Mouse (Mus musculus): ENCODE data around the gene Ap1ar. TPM values are rescaled to one million over a fixed set of nuclear protein-coding genes. Genes with fewer than 3 reads are reported as not detected.

Gene Ap1ar
- polyA plus RNA-seq, 1 experiment from 2014 or later, result 32.0 TPM

DNA sequence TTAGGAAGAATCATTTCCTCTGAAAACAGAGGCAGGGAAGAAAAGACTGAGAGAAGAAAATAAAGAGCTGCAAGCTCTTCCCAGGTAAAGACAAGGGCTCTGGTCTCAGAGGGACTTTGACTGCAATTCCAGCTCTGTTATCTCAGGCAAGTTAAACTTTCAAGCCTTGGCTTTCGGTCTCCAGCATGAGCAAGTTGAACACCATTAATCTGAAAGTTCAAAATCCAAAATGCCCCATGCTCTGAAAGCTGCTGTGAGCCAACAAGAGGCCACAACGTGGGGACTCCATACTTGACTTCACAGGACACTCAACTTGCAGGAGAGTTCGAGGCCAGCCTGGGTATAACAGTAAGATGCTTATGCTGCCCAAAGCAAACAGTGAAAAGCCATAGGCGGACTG lies 3.3 kb downstream of the Ap1ar start:
- no peak overlapping the region for H3K9ac ChIP-seq (ENCODE audit: low read depth, low read length)
- WGBS (ENCODE audit: insufficient replicate concordance), result 86% methylated on average over 4 of the region's 4 CpGs
- no peaks in the 10 kb centered on the region for H3K9me3 ChIP-seq (replicated peaks; ENCODE audit: control insufficient read depth, low read length)
- no peak for ATAC-seq (replicated peaks; ENCODE audit: insufficient number of reproducible peaks, low FRiP score, low TSS enrichment)
- no peak overlapping the region for H3K4me3 ChIP-seq (ENCODE audit: low read depth, low read length)
- H3K4me2 ChIP-seq, result no peak overlapping the region
- H3K27ac ChIP-seq (ENCODE audit: low read depth, low read length), result no peak overlapping the region
- no peaks in the 10 kb centered on the region for H3K36me3 ChIP-seq (ENCODE audit: control insufficient read depth, insufficient read depth, low read length)
- no peaks in the 10 kb centered on the region for H3K27me3 ChIP-seq (ENCODE audit: control insufficient read depth, insufficient read depth, low read length)
- H3K4me1 ChIP-seq (ENCODE audit: control insufficient read depth, insufficient read depth, low read length), result peaks cover 8% of the 10 kb centered on the region

DNA sequence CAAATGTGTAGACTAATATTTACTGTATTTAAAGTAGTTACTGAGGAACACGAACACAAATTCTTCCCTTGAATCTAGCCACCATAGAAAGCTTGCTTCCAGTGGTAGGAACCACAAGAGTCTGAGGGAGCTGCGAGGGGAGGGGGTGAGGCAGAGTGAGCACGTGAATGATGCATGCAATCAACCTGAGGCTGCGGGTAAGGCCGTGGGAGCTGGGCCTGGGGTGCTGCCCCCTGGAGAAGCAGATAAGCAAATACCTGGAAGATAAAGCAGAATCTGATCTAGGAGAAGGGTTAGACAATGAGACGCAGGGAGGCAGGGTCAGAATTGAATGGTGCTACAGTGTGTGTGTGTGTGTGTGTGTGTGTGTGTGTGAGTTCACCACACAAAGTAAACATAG lies 6.2 kb downstream of the Ap1ar start:
- no peaks in the 10 kb centered on the region for H3K9me3 ChIP-seq (replicated peaks; ENCODE audit: control insufficient read depth, low read length)
- no peak for ATAC-seq (replicated peaks; ENCODE audit: insufficient number of reproducible peaks, low FRiP score, low TSS enrichment)
- no peak overlapping the region for H3K9ac ChIP-seq (ENCODE audit: low read depth, low read length)
- H3K4me3 ChIP-seq (ENCODE audit: low read depth, low read length), result no peak overlapping the region
- 42% methylated on average over 6 of the region's 6 CpGs for WGBS (ENCODE audit: insufficient replicate concordance)
- no peak overlapping the region for H3K4me2 ChIP-seq
- no peaks in the 10 kb centered on the region for H3K27me3 ChIP-seq (ENCODE audit: control insufficient read depth, insufficient read depth, low read length)
- peaks cover 12% of the 10 kb centered on the region for H3K4me1 ChIP-seq (ENCODE audit: control insufficient read depth, insufficient read depth, low read length)
- no peaks in the 10 kb centered on the region for H3K36me3 ChIP-seq (ENCODE audit: control insufficient read depth, insufficient read depth, low read length)
- no peak overlapping the region for H3K27ac ChIP-seq (ENCODE audit: low read depth, low read length)

DNA sequence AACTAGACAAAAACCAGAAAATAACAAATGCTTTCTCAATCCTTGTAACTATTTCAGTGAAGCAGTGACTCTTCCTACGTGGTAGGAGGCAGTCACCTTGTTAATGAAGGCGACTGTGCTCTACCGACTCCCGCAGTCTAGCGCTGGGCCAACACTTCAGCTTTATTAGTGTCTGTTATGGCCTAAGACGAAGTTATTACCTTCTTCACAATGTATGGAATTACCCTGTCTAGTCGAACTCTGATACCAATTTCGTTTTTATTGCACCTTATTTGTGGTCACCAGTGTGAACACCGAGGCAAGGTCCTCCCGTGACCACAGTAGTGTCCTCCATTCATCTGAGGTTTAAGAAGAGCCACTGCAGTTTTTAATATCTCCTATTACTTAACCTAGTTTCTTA lies 7.1 kb downstream of the Ap1ar start:
- H3K4me2 ChIP-seq, result no peak overlapping the region
- no peaks in the 10 kb centered on the region for H3K27me3 ChIP-seq (ENCODE audit: control insufficient read depth, insufficient read depth, low read length)
- peaks cover 9% of the 10 kb centered on the region; the same call in 1 of the 2 replicates for H3K4me1 ChIP-seq (ENCODE audit: control insufficient read depth, insufficient read depth, low read length)
- ATAC-seq (replicated peaks; ENCODE audit: insufficient number of reproducible peaks, low FRiP score, low TSS enrichment), result no peak
- 93% methylated on average over 10 of the region's 10 CpGs for WGBS (ENCODE audit: insufficient replicate concordance)
- H3K36me3 ChIP-seq (ENCODE audit: control insufficient read depth, insufficient read depth, low read length), result no peaks in the 10 kb centered on the region
- H3K27ac ChIP-seq (ENCODE audit: low read depth, low read length), result no peak overlapping the region
- no peak overlapping the region for H3K9ac ChIP-seq (ENCODE audit: low read depth, low read length)
- H3K4me3 ChIP-seq (ENCODE audit: low read depth, low read length), result no peak overlapping the region
- H3K9me3 ChIP-seq (replicated peaks; ENCODE audit: control insufficient read depth, low read length), result no peaks in the 10 kb centered on the region

DNA sequence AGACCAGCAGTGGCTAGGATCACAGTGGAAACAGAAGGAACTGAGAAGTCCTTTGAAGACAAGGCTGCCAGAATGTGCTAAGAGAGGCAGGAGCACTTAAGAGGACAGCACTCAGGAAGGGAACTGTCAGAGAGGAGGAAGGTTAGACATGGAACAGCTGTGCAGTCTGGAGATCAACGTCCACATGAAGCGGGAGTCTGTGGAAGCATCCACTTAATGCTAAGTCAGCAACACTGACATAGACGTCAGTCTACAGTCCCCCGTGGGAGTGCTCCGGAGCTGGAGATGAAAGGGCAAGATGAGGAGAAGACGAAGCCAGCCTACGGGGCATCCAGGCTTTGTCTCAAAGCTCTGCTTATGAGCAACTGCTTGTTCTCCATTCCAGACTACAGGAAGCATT lies 10.2 kb downstream of the Ap1ar start:
- Histone ChIP-seq H3K4me2 (no peak overlapping the region), H3K4me3 (ENCODE audit: low read depth, low read length) (no peak overlapping the region), H3K9me3 (replicated peaks; ENCODE audit: control insufficient read depth, low read length) (no peaks in the 10 kb centered on the region), H3K27me3 (ENCODE audit: control insufficient read depth, insufficient read depth, low read length) (no peaks in the 10 kb centered on the region), H3K36me3 (ENCODE audit: control insufficient read depth, insufficient read depth, low read length) (no peaks in the 10 kb centered on the region), H3K27ac (ENCODE audit: low read depth, low read length) (0 out of 2 replicates have a peak overlapping the region, but pooled peaks have one; percentile 7), H3K4me1 (ENCODE audit: control insufficient read depth, insufficient read depth, low read length) (peaks cover 9% of the 10 kb centered on the region; the same call in 1 of the 2 replicates), H3K9ac (ENCODE audit: low read depth, low read length) (no peak overlapping the region)
- no peak; the same call in 1 of the 2 replicates for ATAC-seq (replicated peaks; ENCODE audit: insufficient number of reproducible peaks, low FRiP score, low TSS enrichment)
- 15% methylated on average over 7 of the region's 7 CpGs for WGBS (ENCODE audit: insufficient replicate concordance)

DNA sequence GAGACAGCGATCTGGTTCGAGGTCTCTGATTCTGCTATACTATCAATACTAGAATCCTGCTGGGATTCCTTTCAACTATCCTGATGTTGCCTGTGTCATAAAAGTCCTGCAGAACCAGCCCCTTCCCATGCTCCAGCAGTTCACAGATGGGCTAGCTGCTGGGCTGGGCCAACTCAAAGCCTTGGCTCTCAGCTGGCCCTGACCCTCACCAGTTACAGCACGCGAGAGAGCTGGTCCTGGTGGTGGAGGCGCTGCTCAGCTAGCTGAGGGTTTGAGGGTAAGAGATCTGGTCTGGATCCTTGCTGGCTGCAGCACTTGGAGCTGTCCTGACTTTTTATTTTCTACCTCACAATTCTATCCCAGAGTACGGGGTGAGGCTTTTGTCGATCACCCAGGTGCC lies 10.8 kb downstream of the Ap1ar start:
- Histone ChIP-seq H3K36me3 (ENCODE audit: control insufficient read depth, insufficient read depth, low read length) (no peaks in the 10 kb centered on the region), H3K4me3 (ENCODE audit: low read depth, low read length) (no peak overlapping the region), H3K9me3 (replicated peaks; ENCODE audit: control insufficient read depth, low read length) (no peaks in the 10 kb centered on the region), H3K27ac (ENCODE audit: low read depth, low read length) (no peak overlapping the region), H3K4me2 (no peak overlapping the region), H3K9ac (ENCODE audit: low read depth, low read length) (no peak overlapping the region), H3K27me3 (ENCODE audit: control insufficient read depth, insufficient read depth, low read length) (no peaks in the 10 kb centered on the region), H3K4me1 (ENCODE audit: control insufficient read depth, insufficient read depth, low read length) (peaks cover 9% of the 10 kb centered on the region; the same call in 1 of the 2 replicates)
- WGBS (ENCODE audit: insufficient replicate concordance), result 75% methylated on average over 7 of the region's 7 CpGs
- ATAC-seq (replicated peaks; ENCODE audit: insufficient number of reproducible peaks, low FRiP score, low TSS enrichment), result no peak

DNA sequence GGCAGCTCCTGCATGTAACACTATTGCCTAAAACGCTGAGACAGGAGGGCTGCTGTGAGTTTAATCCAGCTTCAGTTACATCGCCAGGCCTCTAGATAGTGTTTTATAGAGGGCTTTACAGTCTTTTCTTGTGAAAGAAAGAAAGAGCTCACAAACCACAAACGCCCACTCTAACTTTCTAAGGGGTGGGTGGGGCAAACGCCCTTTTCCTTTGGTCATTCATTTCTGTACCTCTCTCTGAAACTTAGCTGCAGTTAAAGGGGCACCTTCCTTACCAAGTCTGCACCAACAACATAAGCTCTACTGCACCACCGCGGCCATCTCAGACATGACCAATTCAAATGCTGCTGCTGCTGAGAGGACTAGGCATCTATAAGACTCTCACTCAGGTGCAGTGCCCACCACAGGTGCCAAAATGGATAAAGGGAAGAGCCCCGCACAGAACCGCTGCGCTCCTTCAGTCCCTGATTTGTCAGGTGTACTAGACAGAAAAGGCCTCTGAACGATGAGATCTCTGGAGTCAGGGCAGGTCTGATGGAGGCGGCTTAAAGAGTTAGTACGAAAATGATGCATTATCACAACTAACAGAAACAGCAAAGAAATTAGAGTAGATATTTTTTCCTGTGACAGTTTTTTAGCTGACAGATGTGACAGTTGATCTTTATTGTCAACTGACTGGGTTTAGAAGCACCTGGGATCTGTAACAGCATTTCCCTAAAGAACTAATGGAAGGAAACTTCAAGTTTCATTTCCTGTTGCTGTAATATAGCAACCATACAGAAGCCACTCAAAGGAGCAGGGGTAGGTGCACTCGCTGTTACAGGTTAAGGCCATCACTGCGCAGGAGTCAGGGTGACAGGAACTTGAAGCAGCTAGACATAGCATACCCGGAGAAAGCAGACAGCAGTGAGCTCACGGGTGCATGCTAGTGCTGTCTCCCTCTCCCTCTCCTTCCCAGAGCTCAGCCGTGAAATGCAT lies 13.1 kb downstream of the Ap1ar start:
- no peaks in the 10 kb centered on the region for H3K27me3 ChIP-seq (ENCODE audit: control insufficient read depth, insufficient read depth, low read length)
- no peaks in the 10 kb centered on the region for H3K36me3 ChIP-seq (ENCODE audit: control insufficient read depth, insufficient read depth, low read length)
- H3K27ac ChIP-seq (ENCODE audit: low read depth, low read length), result no peak overlapping the region
- no peak for ATAC-seq (replicated peaks; ENCODE audit: insufficient number of reproducible peaks, low FRiP score, low TSS enrichment)
- 87% methylated on average over 17 of the region's 17 CpGs for WGBS (ENCODE audit: insufficient replicate concordance)
- no peak overlapping the region for H3K9ac ChIP-seq (ENCODE audit: low read depth, low read length)
- H3K4me3 ChIP-seq (ENCODE audit: low read depth, low read length), result no peak overlapping the region
- H3K9me3 ChIP-seq (replicated peaks; ENCODE audit: control insufficient read depth, low read length), result no peaks in the 10 kb centered on the region
- H3K4me1 ChIP-seq (ENCODE audit: control insufficient read depth, insufficient read depth, low read length), result peaks cover 9% of the 10 kb centered on the region; the same call in 1 of the 2 replicates
- H3K4me2 ChIP-seq, result no peak overlapping the region

GRCm38 (mm10) chr3:127821209-127821608 lies 16.1 kb downstream of the Ap1ar start:
- no peaks in the 10 kb centered on the region for H3K9me3 ChIP-seq (replicated peaks; ENCODE audit: control insufficient read depth, low read length)
- H3K36me3 ChIP-seq (ENCODE audit: control insufficient read depth, insufficient read depth, low read length), result no peaks in the 10 kb centered on the region
- no peak overlapping the region for H3K4me2 ChIP-seq
- no peak overlapping the region for H3K4me3 ChIP-seq (ENCODE audit: low read depth, low read length)
- H3K4me1 ChIP-seq (ENCODE audit: control insufficient read depth, insufficient read depth, low read length), result no peaks in the 10 kb centered on the region
- 80% methylated on average over 5 of the region's 5 CpGs for WGBS (ENCODE audit: insufficient replicate concordance)
- H3K9ac ChIP-seq (ENCODE audit: low read depth, low read length), result no peak overlapping the region
- ATAC-seq (replicated peaks; ENCODE audit: insufficient number of reproducible peaks, low FRiP score, low TSS enrichment), result no peak
- no peaks in the 10 kb centered on the region for H3K27me3 ChIP-seq (ENCODE audit: control insufficient read depth, insufficient read depth, low read length)
- H3K27ac ChIP-seq (ENCODE audit: low read depth, low read length), result no peak overlapping the region

DNA sequence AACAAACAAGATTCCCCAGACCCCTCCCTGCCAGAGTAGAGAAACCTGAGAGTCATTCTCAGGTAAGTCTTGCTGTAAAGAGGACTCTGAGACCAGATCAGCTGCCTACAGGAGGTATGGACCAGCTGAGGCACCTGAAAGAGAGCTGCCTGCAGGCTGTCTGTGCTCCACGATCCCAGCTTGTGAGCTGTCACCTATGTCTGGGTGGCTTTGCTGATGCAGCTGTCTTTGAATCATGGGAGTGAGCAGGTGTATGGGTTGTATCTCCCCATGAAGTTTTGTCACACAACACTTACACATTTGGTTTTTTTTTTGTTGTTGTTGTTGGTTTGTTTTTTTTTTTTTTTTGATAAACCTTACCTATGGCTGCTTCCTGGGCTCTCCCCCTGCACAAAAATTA lies 16.9 kb downstream of the Ap1ar start:
- H3K4me2 ChIP-seq, result no peak overlapping the region
- 81% methylated on average over 1 of the region's 1 CpGs for WGBS (ENCODE audit: insufficient replicate concordance)
- no peak overlapping the region for H3K27ac ChIP-seq (ENCODE audit: low read depth, low read length)
- no peaks in the 10 kb centered on the region for H3K4me1 ChIP-seq (ENCODE audit: control insufficient read depth, insufficient read depth, low read length)
- no peak overlapping the region for H3K4me3 ChIP-seq (ENCODE audit: low read depth, low read length)
- no peaks in the 10 kb centered on the region for H3K9me3 ChIP-seq (replicated peaks; ENCODE audit: control insufficient read depth, low read length)
- H3K9ac ChIP-seq (ENCODE audit: low read depth, low read length), result no peak overlapping the region
- no peaks in the 10 kb centered on the region for H3K36me3 ChIP-seq (ENCODE audit: control insufficient read depth, insufficient read depth, low read length)
- H3K27me3 ChIP-seq (ENCODE audit: control insufficient read depth, insufficient read depth, low read length), result no peaks in the 10 kb centered on the region
- no peak for ATAC-seq (replicated peaks; ENCODE audit: insufficient number of reproducible peaks, low FRiP score, low TSS enrichment)
